Mouse (Mus musculus) heart, adult 2 months (tissue): Measurements from ENCODE around the gene Tmc8.

Experiments used
- CTCF ChIP-seq: fragments of 200-600 bp; IDR thresholded peaks from 2 replicates; pipeline ENCODE4 v1.8.1; 2022; ENCODE audit warnings: antibody characterized with exemption, mild to moderate bottlenecking, moderate library complexity
- EP300 ChIP-seq: fragments of 200-500 bp; IDR thresholded peaks from 2 replicates; pipeline ENCODE4 v1.6.1; 2011; ENCODE audit warnings: low read depth, low read length, control low read depth; ENCODE audit not compliant: insufficient read depth
- POLR2A ChIP-seq: fragments of 200-500 bp; IDR thresholded peaks from 2 replicates; pipeline ENCODE4 v1.6.1; 2011; ENCODE audit warnings: mild to moderate bottlenecking, low read depth, low read length, control low read depth; ENCODE audit not compliant: insufficient read depth

GRCm38 (mm10) chr11:117762246-117762645 lies 19.6 kb upstream of the Tmc8 start:
- peak; percentile 92 for TF ChIP-seq EP300
- no peak for TF ChIP-seq CTCF
- no peak for TF ChIP-seq POLR2A
